Mouse (Mus musculus): ENCODE data around the gene Senp2. TPM values are rescaled to one million over a fixed set of nuclear protein-coding genes. Genes with fewer than 3 reads are reported as not detected.

Gene Senp2
- polyA plus RNA-seq, 1 experiment, result 10.1 TPM

- no peak for DNase-seq (ENCODE audit: low read depth)
These were observed 12.8 kb downstream of the Senp2 start for GRCm38 (mm10) chr16:22022122-22022521.

DNA sequence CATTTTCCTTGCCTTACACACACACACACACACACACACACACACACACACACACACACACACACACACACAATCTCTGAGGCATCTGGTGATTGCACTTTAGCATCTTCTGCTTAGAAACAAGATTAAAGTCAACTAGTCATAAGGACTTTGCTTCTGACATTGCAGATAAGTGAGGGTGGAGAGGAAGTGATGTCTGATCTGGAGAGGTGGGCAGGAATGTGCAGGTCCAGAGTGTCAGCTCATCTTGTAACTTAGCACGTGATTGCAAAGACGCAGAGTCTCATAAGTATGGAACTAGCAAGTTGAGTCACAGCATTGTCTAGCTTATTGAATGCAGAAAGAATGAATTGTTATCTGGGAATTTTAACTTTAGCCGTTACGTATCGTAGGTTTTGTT, 18.2 kb downstream of the Senp2 start:
- DNase-seq (ENCODE audit: low read depth), result no peak

DNA sequence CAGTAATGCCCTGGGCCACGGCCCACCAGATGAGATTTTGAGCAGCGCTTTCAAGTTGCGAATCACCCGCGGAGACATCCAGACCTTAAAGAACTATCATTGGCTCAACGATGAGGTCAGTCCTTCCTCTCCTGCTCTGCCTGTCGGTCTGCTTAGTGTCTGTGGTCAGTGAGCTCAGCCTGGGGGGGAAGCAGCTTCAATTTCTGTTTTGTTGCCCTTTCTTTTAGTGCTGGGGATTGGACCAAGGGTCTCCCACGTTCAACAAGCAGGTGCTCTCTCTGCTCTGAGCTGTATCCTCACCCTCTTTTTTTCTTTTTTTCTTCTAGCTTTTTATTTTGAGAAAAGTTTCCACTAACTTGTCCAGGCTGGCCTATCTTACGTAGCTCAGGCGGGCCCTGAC, 29.3 kb downstream of the Senp2 start:
- no peak for DNase-seq (ENCODE audit: low read depth)

DNA sequence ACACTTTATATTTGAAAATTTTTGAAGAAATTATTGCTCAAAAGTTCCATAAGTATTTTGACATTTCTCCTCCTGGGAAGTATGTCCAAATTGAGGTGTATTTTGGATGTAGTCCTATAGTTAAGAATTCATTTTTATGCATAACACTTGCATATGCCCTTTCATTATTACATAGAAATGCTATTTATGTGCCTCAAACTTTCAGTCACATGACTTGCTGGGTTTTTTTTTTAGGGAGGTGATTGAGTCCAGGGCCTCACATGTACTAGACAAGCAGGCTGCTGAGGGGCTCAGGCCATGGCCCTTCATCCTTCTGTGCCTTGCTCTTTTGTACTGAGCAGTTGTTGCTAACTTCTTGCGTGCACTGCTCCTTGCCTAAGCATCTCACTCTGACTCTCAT, 30.7 kb downstream of the Senp2 start:
- no peak for DNase-seq (ENCODE audit: low read depth)

GRCm38 (mm10) chr16:22043830-22044229, 34.5 kb downstream of the Senp2 start:
- no peak for DNase-seq (ENCODE audit: low read depth)

- DNase-seq (ENCODE audit: low read depth), result no peak
These were observed 36.6 kb downstream of the Senp2 start for GRCm38 (mm10) chr16:22045930-22046329.

- DNase-seq (ENCODE audit: low read depth), result no peak
These were observed 37.6 kb downstream of the Senp2 start for GRCm38 (mm10) chr16:22046739-22047366.

DNA sequence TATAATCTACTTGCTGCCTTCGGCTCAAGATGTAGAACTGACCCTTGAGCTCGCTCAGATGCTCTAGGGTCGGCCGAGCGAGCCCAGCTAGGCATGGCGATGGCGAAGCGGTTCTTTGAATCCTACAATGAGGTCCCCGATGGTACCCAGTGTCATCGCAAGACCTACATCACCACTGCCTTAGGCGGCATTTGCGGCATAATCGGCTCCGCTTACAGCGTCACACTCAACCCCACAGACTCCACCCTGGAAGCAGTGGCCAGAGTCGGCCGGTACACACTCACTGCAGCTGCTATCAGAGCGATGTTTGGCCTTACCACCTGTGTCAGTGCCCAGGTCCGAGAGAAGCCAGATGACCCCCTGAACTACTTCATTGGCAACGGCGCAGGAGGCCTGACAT, 44.1 kb downstream of the Senp2 start:
- DNase-seq (ENCODE audit: low read depth), result no peak

- DNase-seq (ENCODE audit: low read depth), result no peak
These were observed 48.2 kb downstream of the Senp2 start for GRCm38 (mm10) chr16:22057498-22057897.

- DNase-seq (ENCODE audit: low read depth), result no peak
These were observed 49.6 kb downstream of the Senp2 start for GRCm38 (mm10) chr16:22058871-22059270.

DNA sequence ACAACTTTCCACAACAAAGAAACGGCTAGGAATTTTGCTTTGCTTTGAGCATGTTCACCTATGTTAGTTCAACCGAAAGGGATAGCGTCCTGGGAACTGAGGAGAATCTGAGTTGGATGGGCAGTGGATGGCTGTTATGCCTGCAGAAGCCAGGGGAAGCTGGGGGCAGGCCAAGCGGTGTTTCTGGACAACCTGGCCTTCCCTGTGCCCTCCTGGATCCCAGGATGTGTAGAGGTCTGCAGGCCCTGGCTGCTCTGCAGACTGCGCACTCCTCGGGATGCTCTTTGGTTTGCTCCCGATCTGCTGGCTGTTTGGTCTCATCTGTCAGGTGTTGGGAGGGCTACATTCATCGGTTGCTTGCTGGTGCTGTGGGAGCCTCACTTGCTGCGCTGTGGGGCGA, 51.1 kb downstream of the Senp2 start:
- no peak for DNase-seq (ENCODE audit: low read depth)

- DNase-seq (ENCODE audit: low read depth), result no peak
These were observed 52.4 kb downstream of the Senp2 start for GRCm38 (mm10) chr16:22061555-22062160.

- no peak for DNase-seq (ENCODE audit: low read depth)
These were observed 53.0 kb downstream of the Senp2 start for GRCm38 (mm10) chr16:22062284-22062683.

GRCm38 (mm10) chr16:22065536-22065935, 56.3 kb downstream of the Senp2 start:
- no peak for DNase-seq (ENCODE audit: low read depth)

- peak; percentile 23 for DNase-seq (ENCODE audit: low read depth)
These were observed 58.1 kb downstream of the Senp2 start for GRCm38 (mm10) chr16:22067406-22067805.

DNA sequence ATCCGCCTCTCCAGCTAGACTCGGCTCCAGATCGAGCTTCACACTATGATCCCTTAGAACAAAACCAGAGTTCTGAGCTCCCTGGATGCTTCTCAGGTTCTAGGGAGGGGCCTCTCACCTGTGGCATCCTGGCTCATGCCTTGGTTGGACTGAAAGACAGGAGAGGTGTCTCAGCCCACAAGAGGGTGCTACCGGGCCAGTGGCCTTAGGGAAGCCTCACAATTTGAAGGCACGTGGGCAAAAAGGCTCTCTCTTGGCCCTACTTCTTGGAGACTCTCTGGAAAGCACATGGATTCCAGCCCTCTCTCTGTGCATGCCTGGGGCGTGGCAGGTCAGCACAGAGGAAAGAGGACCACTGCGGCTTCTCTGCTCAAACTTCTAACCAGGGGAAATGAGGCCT, 62.1 kb downstream of the Senp2 start:
- no peak for DNase-seq (ENCODE audit: low read depth)

GRCm38 (mm10) chr16:22075067-22075466, 65.8 kb downstream of the Senp2 start:
- no peak for DNase-seq (ENCODE audit: low read depth)

- no peak for DNase-seq (ENCODE audit: low read depth)
These were observed 66.7 kb downstream of the Senp2 start for GRCm38 (mm10) chr16:22075829-22076619.

- DNase-seq (ENCODE audit: low read depth), result peak; percentile 33
These were observed 67.3 kb downstream of the Senp2 start for GRCm38 (mm10) chr16:22076620-22076941.

DNA sequence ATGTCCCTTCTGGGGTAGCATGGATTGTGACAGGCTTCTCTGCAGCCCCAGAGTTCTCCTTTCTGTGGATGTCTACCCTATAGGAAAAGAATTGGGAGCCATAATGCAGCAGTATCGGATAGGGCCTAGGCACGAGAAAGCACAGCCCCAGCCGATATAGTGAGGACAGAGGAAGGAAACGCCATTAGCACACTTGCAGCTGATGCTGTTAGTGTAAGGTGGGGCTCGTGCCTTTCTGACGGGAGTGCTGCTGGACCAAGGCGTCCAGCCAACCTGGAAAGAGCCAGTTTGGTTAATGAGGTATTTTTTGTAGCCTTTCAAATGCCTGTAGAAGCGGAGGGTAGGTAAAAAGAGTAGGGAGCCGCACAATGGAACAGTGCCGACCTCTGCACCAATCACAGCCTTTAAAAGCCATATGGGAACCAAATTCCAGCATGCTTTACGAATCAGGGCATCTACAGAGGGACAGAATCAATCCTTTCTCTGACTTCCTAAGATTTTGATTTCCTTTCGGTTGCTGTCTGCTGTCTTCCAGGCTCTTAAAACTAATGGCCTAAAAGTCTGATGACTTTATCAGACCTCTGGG, 70.9 kb downstream of the Senp2 start:
- DNase-seq (ENCODE audit: low read depth), result no peak

DNA sequence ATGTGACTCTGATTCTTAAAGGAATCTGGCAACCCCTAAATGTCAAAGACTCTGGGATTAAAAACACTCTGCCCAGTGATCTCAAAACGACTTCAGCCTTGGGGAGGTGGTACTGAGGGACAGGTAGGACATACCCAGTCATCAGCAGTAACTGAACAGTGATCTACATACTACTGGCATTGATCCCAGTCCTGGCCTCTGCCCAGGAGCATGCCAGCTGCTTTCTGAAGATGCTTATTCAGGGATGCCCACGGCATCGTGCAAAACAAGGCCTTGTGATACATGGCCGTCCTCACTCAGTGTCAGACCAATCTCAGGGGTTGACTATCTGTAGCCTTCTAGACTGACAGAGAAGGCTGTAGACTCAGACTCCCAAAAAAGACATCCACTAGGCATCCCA, 76.1 kb downstream of the Senp2 start:
- no peak for DNase-seq (ENCODE audit: low read depth)

- no peak for DNase-seq (ENCODE audit: low read depth)
These were observed 82.0 kb downstream of the Senp2 start for GRCm38 (mm10) chr16:22091255-22091783.

DNA sequence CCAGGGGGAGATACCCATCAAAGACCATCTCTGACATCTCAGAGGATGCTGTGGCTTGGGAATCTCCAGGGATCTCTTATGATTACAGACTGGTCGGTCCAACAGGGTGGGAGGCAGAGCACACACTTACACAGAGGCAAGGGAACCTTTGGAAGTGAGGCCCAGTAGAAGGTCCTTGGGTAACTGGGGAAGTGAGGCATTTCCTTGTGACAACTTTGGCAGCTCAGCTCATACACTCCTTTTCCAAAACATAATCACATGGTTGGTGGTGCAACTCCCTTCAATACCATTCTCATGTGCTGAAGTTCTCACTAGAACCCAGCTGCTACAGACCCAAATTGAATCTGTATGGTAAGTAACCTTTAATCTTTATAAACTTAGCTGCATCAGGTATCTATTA, 86.5 kb downstream of the Senp2 start:
- no peak for DNase-seq (ENCODE audit: low read depth)

All from gonadal fat pad, adult 2 months (tissue).